Mouse (Mus musculus) liver, embryonic 14.5 days (tissue): ENCODE data around the gene Cpn1.

Source experiments
- CTCF ChIP-seq: IDR thresholded peaks from 2 replicates; pipeline ENCODE4 v1.5.1; 2016; ENCODE audit warnings: antibody characterized with exemption, low read depth, control low read depth
- EP300 ChIP-seq: IDR thresholded peaks from 2 replicates; pipeline ENCODE4 v1.6.1; 2016; ENCODE audit warnings: antibody characterized with exemption, low read depth

- TF ChIP-seq CTCF = no peak
- no peak for TF ChIP-seq EP300
Measured at GRCm38 (mm10) chr19:43915431-43915830, 70.9 kb downstream of the Cpn1 start.
